Mouse (Mus musculus) thymus, adult 18-20 months (tissue): ENCODE results near the gene Nbdy.

ENCODE experiments used
- DNase-seq, 2 experiments: peaks; one replicate each; pipeline ENCODE4 v3.0.0; 2022; ENCODE audit warnings: mixed read lengths in 2 of 2

Gene Nbdy

GRCm38 (mm10) chrX:153723110-153723916 lies at the start of gene Nbdy:
Nbdy (plus strand) TSS chrX:153723590.
- DNase-seq, result peak; percentile 13 to 27

DNA sequence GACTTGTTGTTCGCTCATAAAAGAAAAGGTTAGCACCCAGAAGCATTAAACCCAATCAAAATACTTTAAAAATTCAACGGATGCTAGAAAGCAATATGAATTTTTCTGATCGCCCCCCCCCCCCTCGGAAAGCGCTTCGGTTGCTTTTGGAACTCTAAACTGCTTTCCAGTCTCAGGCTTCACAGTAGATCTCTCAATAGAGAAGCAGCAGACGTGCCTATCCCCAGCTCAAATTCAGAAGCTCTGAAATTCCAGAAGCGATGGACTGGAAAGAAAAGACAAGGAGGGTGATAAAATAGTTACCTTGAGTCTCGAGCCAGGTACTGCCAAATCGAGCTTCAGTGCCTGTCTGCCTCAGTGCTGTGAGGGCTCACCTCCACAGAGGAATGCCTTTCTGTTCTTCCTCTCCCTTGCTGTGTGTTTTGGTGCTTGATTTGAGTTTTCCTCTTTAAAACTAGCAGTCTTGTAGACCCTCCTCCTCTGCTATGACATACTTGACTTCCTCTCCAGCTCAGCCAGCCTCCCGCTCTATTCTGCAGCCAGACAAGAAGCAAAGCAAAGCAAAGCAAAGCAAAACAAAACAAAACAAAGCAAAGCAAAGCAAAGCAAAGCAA lies 27.5 kb upstream of the Nbdy start, which contains the start of gene Kctd12b:
Gene Kctd12b, minus strand, starts transcription at position 610 of the 614 bp plus-strand sequence.
- peak in 1 of 2 experiments; percentile 1 for DNase-seq

DNA sequence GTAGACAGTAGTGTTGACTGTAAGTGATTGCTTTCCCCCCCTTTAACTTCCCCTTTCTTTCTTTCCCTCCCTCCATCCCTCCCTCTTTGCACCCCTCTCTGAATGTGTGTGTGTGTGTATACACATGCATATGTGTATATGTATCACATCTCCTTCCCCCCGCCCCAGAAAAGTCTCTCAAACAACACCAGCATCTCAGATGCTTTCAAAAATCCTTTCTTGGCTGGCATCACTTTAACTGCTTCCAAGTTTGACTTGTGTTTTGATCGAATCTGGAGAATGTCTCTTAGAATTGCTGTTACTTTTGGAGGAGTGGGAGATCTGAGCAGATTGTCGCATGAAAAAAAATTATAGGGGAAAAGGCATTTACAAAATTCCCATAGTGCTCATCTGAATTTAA lies 22.9 kb upstream of the Nbdy start:
- DNase-seq, result no peak

GRCm38 (mm10) chrX:153707735-153708134 lies 15.7 kb upstream of the Nbdy start:
- DNase-seq, result no peak

DNA sequence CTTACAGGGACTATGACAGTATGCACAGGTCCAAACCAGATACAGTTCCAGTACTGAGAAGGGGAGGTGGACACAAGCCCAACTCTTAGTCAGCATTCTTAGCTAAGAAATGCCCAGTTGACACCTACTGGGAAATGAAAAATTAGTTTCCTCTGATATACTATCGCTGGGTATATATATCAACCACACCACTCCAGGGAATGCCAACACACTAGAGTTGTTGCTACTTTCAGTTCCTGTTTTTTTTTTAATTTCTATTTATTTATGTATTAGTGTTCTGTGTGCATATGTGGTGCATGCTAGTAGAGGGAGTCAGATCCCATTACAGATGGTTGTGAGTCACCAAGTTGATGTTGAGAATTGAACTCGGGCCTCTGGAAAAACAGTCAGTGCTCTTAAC lies 6.7 kb upstream of the Nbdy start:
- no peak for DNase-seq

DNA sequence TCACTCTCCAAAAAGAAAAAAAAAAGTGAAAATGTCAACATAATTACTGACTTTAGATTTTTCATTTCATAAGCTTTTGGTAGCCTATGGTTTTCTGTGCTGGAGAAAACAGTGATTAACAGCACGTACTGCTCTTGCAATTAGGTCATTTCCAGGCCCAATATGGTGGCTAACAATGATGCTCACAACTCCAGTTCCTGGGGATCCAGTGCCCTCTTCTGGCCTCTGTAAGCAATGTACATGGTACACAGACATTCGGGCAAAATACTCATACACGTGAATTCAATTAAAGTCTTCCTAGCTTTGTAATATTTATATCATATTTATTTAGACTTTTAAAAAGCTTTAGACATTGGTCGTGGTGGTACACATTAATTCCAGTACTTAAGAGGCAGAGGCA lies 3.8 kb upstream of the Nbdy start:
- no peak for DNase-seq

DNA sequence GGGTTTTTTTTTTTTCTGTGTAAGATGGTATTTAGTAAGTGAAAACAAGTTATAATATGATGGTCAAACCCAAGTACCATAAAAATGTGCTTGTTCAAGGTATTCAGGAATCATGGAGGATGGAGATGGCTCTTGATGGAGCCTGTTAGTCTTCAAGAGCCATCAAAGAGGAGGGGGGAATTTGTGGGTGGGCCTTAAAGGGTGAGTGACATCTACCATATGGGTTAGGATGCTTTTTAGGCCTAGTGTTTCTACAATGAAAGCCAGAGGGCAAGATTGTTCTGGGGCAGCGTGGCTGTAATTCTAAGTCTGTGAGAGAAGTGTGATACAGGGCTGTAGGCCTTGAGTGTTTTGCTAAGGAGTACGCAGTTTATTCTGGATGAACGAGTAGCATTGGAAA lies 1.0 kb downstream of the Nbdy start:
- DNase-seq, result no peak

DNA sequence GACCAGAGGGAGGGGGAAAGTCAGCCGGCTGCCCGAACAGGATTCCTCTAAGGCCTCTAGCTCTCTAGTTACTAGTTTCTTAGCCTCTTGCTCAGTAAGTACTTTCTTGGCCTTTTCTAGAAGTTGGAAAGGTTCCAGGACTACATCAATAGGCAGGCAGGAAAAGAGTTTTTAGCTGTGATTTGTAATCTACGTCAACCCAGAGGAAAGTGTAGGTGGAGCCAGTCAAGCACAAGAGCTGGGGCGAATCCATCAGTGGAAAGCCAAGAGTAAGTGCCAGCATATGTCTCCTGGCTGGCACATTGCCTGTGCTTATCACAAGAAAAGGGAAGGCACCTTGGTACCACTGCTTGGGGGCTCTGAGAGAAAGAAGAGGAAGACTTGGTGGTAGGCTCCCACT lies 12.3 kb downstream of the Nbdy start:
- no peak for DNase-seq

- no peak for DNase-seq
These were observed 19.1 kb downstream of the Nbdy start for GRCm38 (mm10) chrX:153742493-153742892.

- no peak for DNase-seq
These were observed 25.8 kb downstream of the Nbdy start for GRCm38 (mm10) chrX:153749230-153749629.
